Mouse (Mus musculus) stomach, postnatal 0 days (tissue): Measurements from ENCODE around the gene Fxr2.

Experiments
- CTCF ChIP-seq: IDR thresholded peaks from 2 replicates; pipeline ENCODE4 v1.5.1; 2016; ENCODE audit warnings: antibody characterized with exemption, low read depth, mild to moderate bottlenecking, moderate library complexity
- EP300 ChIP-seq: optimal IDR thresholded peaks from 2 replicates; pipeline ENCODE3; 2016; ENCODE audit warnings: antibody characterized with exemption

- TF ChIP-seq CTCF (no peak), EP300 (no peak)
These were observed 26.0 kb upstream of the Fxr2 start for GRCm38 (mm10) chr11:69606832-69607231.
